Mouse (Mus musculus): ENCODE measurements around the gene Fign. TPM values are rescaled to one million over a fixed set of nuclear protein-coding genes. Genes with fewer than 3 reads are reported as not detected.

The Fign gene
- polyA plus RNA-seq, 1 experiment, result 13.7 TPM

DNA sequence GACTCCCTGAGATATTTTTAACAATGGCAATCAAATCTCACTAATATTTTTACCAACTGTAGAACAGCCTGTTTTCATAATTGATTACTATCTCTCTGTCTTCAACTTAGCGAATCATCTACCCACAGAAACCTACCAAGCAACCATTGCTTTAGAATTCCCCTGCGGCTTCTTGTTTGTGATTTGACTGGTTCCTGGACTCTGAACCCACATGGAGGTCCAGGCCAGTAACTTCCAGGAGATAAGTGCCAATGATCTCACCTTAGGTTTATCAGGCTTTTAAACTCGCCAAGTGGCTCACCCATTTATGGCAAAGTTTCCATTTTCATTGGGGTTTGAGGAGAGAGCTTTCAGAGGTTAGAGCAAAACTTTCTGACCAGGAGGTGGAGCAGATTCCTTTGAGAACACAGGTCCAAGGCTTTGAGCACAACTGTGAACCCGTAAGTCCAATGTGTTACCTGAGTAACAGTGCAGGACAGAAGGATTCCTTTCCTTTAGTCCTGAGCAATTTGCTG, 172.1 kb downstream of the Fign start:
- no peak for TF ChIP-seq POLR2A (IDR thresholded peaks at IDR 0.05; ENCODE audit: borderline replicate concordance, extremely low read depth, insufficient read depth, insufficient read length, poor library complexity, severe bottlenecking)
- TF ChIP-seq CTCF (IDR thresholded peaks at IDR 0.05; ENCODE audit: borderline replicate concordance, extremely low read depth, insufficient read depth, insufficient read length), result no peak
- DNase-seq (ENCODE audit: low read depth), result no peak
